Mouse (Mus musculus) ES-E14 (cell line): Measurements from ENCODE around the gene Tmem135.

Experiments used
- HCFC1 ChIP-seq: IDR thresholded peaks from 2 replicates; pipeline ENCODE4 v1.6.1; 2012; ENCODE audit warnings: low read length, inconsistent platforms, borderline replicate concordance; ENCODE audit not compliant: insufficient read depth
- MAFK ChIP-seq: IDR thresholded peaks from 2 replicates; pipeline ENCODE4 v1.6.1; 2014; ENCODE audit warnings: mild to moderate bottlenecking, low read depth, low read length, inconsistent platforms; ENCODE audit not compliant: insufficient read depth

DNA sequence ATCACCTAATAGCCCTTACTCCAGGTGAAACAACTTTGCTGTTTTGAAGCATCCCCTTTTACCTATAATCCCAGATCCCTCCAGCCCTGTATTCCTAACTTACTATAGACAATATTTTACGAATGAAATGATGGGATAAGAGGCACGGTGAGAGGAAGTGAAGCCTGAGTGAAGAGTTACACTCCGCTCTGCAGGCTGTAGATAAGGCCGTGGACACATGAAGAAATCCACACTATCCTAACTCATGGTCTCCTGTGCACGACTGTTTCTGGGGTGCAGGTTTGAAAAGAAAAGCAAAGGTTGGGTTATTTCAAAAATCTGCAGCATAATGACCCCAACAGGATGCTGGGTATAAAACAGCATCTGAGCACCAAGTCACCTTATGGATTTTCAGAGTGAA, 77.8 kb downstream of the Tmem135 start:
- TF ChIP-seq HCFC1 (no peak), MAFK (no peak)
